Mouse (Mus musculus): ENCODE results near the gene Gadd45b. TPM values are rescaled to one million over a fixed set of nuclear protein-coding genes. Genes with fewer than 3 reads are reported as not detected.

The Gadd45b gene
- 10 to 100 TPM; 24.5 to 33.7 TPM for total RNA-seq (2023)

GRCm38 (mm10) chr10:80929299-80930226, at the start of gene Gadd45b:
Gene Gadd45b, plus strand, starts transcription at chr10:80930073.

GRCm38 (mm10) chr10:80900318-80901247, 29.3 kb upstream of the Gadd45b start, which contains the start of gene Timm13:
Gene Timm13, minus strand, starts transcription at chr10:80900969.

GRCm38 (mm10) chr10:80917779-80918434, 12.0 kb upstream of the Gadd45b start, which contains the start of gene Lmnb2:
Gene Lmnb2, minus strand, starts transcription at chr10:80918245.

Other genes with a start within 250 kb of the Gadd45b start
- gene Mob3a, start 228.1 kb upstream of the Gadd45b start, total RNA-seq (2023), result 100 to 1,000 TPM; 137 to 153 TPM
- 10 to 100 TPM; 15.2 to 15.8 TPM for gene Izumo4, start 227.9 kb upstream of the Gadd45b start, total RNA-seq (2023)
- gene Ap3d1, start 187.8 kb upstream of the Gadd45b start, total RNA-seq (2023), result 100 to 1,000 TPM in 1 of 2 experiments, 10 to 100 TPM in 1; 82.9 to 110 TPM
- 10 to 100 TPM; 25.7 to 29.4 TPM for gene Dot1l, start 174.9 kb upstream of the Gadd45b start, total RNA-seq (2023)
- gene Sf3a2, start 131.9 kb upstream of the Gadd45b start, total RNA-seq (2023), result 10 to 100 TPM; 46.8 to 52.8 TPM
- 10 to 100 TPM; 71.4 to 87.6 TPM for gene Plekhj1, start 131.4 kb upstream of the Gadd45b start, total RNA-seq (2023)
- under 1 TPM; 0.37 to 0.76 TPM for gene Amh, start 124.8 kb upstream of the Gadd45b start, total RNA-seq (2023)
- not detected for gene Jsrp1, start 116.6 kb upstream of the Gadd45b start, total RNA-seq (2023)
- gene Oaz1, start 103.4 kb upstream of the Gadd45b start, total RNA-seq (2023), result 100 to 1,000 TPM; 575 to 577 TPM
- not detected for gene Lingo3, start 86.0 kb upstream of the Gadd45b start, total RNA-seq (2023)
- gene Lsm7, start 74.9 kb upstream of the Gadd45b start, total RNA-seq (2023), result 10 to 100 TPM; 16.3 to 17.5 TPM
- gene Sppl2b, start 74.8 kb upstream of the Gadd45b start, total RNA-seq (2023), result 10 to 100 TPM; 23.0 to 25.9 TPM
- gene Tmprss9, start 58.2 kb upstream of the Gadd45b start, total RNA-seq (2023), result not detected
- 10 to 100 TPM; 43.0 to 50.4 TPM for gene Timm13, start 29.1 kb upstream of the Gadd45b start, total RNA-seq (2023)
- 10 to 100 TPM; 20.5 to 24.4 TPM for gene Lmnb2, start 11.8 kb upstream of the Gadd45b start, total RNA-seq (2023)
- gene Gng7, start 84.9 kb downstream of the Gadd45b start, total RNA-seq (2023), result 1 to 10 TPM in 1 of 2 experiments, under 1 TPM in 1; 0.58 to 1.3 TPM
- not detected for gene Diras1, start 95.6 kb downstream of the Gadd45b start, total RNA-seq (2023)
- 10 to 100 TPM; 11.6 to 13.3 TPM for gene Slc39a3, start 107.4 kb downstream of the Gadd45b start, total RNA-seq (2023)
- gene Sgta, start 130.1 kb downstream of the Gadd45b start, total RNA-seq (2023), result 10 to 100 TPM; 49.0 to 54.7 TPM
- gene Thop1, start 140.0 kb downstream of the Gadd45b start, total RNA-seq (2023), result 1 to 10 TPM; 5.8 to 6.9 TPM
- gene Creb3l3, start 168.8 kb downstream of the Gadd45b start, total RNA-seq (2023), result 1 to 10 TPM in 1 of 2 experiments, under 1 TPM in 1; 0.64 to 1.2 TPM
- 10 to 100 TPM; 84.3 to 89.6 TPM for gene Map2k2, start 175.8 kb downstream of the Gadd45b start, total RNA-seq (2023)
- gene Zbtb7a, start 205.1 kb downstream of the Gadd45b start, total RNA-seq (2023), result 10 to 100 TPM; 60.7 to 67.8 TPM
- 10 to 100 TPM; 27.4 to 29.6 TPM for gene Pias4, start 237.8 kb downstream of the Gadd45b start, total RNA-seq (2023)
- 100 to 1,000 TPM; 738 to 811 TPM for gene Eef2, start 246.6 kb downstream of the Gadd45b start, total RNA-seq (2023)

Data from neutrophil, adult 59 days (primary cell).